ENCODE assay signal across 17 mouse cellular contexts in the genomic region with DNA sequence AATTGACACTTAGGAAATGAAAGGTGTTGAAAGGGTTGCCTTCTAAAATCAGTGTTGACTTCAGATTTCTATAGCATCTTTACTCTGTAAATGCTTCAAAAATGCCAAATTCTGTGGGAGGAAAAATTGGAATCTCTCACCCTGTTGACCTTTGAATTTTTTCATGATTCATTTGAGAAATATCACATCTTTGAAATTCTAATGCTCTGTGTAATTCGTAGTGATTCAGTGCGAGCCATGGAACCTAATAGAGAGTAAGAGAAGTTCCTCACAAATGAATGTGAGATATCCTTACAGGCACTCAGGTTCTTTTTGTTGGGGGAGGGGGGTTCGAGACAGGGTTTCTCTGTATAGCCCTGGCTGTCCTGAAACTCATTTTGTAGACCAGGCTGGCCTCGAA.
"Had no signal": no experiment of that assay in that cellular context is flagged by ENCODE, and none has a peak within 500 bp of the region (broad histone marks: within the 10 kb centered on the region; RNA-seq: fewer than 3 reads in every experiment).

No protein-coding gene starts in this region.

- H3K36me3 ChIP-seq: lung, embryonic 15.5 days; midbrain, embryonic 13.5 days; midbrain, embryonic 15.5 days; neural tube, embryonic 12.5 days; stomach, embryonic 15.5 days had no signal

- H3K9ac ChIP-seq: lung, embryonic 15.5 days; midbrain, embryonic 13.5 days; midbrain, embryonic 15.5 days; neural tube, embryonic 12.5 days; stomach, embryonic 15.5 days had no signal

- H3K4me1 ChIP-seq: lung, embryonic 15.5 days; megakaryocyte, embryonic 14.5 days; midbrain, embryonic 13.5 days; midbrain, embryonic 15.5 days; neural tube, embryonic 12.5 days; stomach, embryonic 15.5 days had no signal

- H3K27me3 ChIP-seq: lung, embryonic 15.5 days; megakaryocyte, embryonic 14.5 days; midbrain, embryonic 13.5 days; midbrain, embryonic 15.5 days; neural tube, embryonic 12.5 days; stomach, embryonic 15.5 days had no signal

- H3K9me3 ChIP-seq: lung, embryonic 15.5 days; megakaryocyte, embryonic 14.5 days; midbrain, embryonic 13.5 days; midbrain, embryonic 15.5 days; neural tube, embryonic 12.5 days; stomach, embryonic 15.5 days had no signal

- DNase-seq: lung, adult 2 months; lung, postnatal 14 days; lung, postnatal 36 days; right cerebral cortex, postnatal 14 days; thymus, adult 2 months; thymus, postnatal 25 days; thymus, postnatal 4 days had no signal

- H3K4me2 ChIP-seq: lung, embryonic 15.5 days; midbrain, embryonic 11.5 days; midbrain, embryonic 13.5 days; midbrain, embryonic 15.5 days; neural tube, embryonic 12.5 days; stomach, embryonic 15.5 days had no signal

- H3K4me3 ChIP-seq: lung, embryonic 15.5 days; megakaryocyte, embryonic 14.5 days; midbrain, embryonic 13.5 days; midbrain, embryonic 15.5 days; neural tube, embryonic 12.5 days; stomach, embryonic 15.5 days had no signal

- ATAC-seq: lung, postnatal 0 days; midbrain, embryonic 13.5 days; midbrain, embryonic 15.5 days had no signal

- H3K27ac ChIP-seq: lung, embryonic 15.5 days; macrophage; midbrain, embryonic 13.5 days; midbrain, embryonic 15.5 days; neural tube, embryonic 12.5 days; stomach, embryonic 15.5 days; stomach, postnatal 0 days had no signal
